Mouse (Mus musculus) CH12.LX (cell line): ENCODE measurements around the gene Mmp24. TPM values are rescaled to one million over a fixed set of nuclear protein-coding genes. Genes with fewer than 3 reads are reported as not detected.

Experiments used
- DNase-seq: peaks from one replicate; pipeline ENCODE4 v3.0.0-alpha.2; 2013; ENCODE audit errors: extremely low read depth
- H3K27ac ChIP-seq: 2 replicates; pipeline ENCODE4 v1.5.1; 2012; ENCODE audit warnings: low read depth, mild to moderate bottlenecking, control low read depth, moderate library complexity; ENCODE audit not compliant: insufficient read depth
- H3K27me3 ChIP-seq: replicated peaks from 2 replicates; pipeline ENCODE3; 2012; ENCODE audit warnings: inconsistent platforms
- H3K36me3 ChIP-seq, 2 experiments: replicated peaks in 1 of 2; 2 replicates each; pipeline versions ENCODE3 to v1.6.1; 2012; ENCODE audit warnings: inconsistent platforms in 1 of 2, low read length in 1 of 2, mild to moderate bottlenecking in 1 of 2, mixed read lengths in 1 of 2, moderate library complexity in 1 of 2; ENCODE audit not compliant: control insufficient read depth in 1 of 2, insufficient read depth in 1 of 2
- H3K4me1 ChIP-seq, 2 experiments: 2 replicates each; pipeline ENCODE4 v1.6.1; 2012; ENCODE audit warnings: inconsistent platforms in 1 of 2, moderate library complexity in 1 of 2; ENCODE audit not compliant: insufficient read depth in 2 of 2, control insufficient read depth in 1 of 2
- H3K4me2 ChIP-seq: 2 replicates; pipeline ENCODE4 v1.6.1; 2012; ENCODE audit warnings: low read depth, mild to moderate bottlenecking, control low read depth; ENCODE audit not compliant: poor library complexity, insufficient read depth, severe bottlenecking
- H3K4me3 ChIP-seq, 3 experiments: fragments of 150-350 bp in 1 of 3; sonication (generic) in 1 of 3; replicated peaks in 1 of 3; 2 replicates each; pipeline versions ENCODE3 to v1.5.1; 2011 to 2012; ENCODE audit warnings: low read depth in 2 of 3, low read length in 2 of 3, mild to moderate bottlenecking in 2 of 3, moderate library complexity in 2 of 3, control low read depth in 1 of 3, improper control_type of control experiment in 1 of 3, inconsistent platforms in 1 of 3, mixed read lengths in 1 of 3; ENCODE audit not compliant: poor library complexity in 1 of 3
- H3K79me2 ChIP-seq: replicated peaks from 2 replicates; pipeline ENCODE4 v1.6.1; 2012; ENCODE audit warnings: mild to moderate bottlenecking, moderate library complexity; ENCODE audit not compliant: control insufficient read depth, poor library complexity, insufficient read depth, severe bottlenecking; ENCODE audit errors: extremely low read depth
- H3K9ac ChIP-seq: 2 replicates; pipeline ENCODE4 v1.6.1; 2012; ENCODE audit warnings: low read depth, mild to moderate bottlenecking, control low read depth, moderate library complexity; ENCODE audit not compliant: insufficient read depth
- H3K9me3 ChIP-seq: replicated peaks from 2 replicates; pipeline ENCODE3; 2012; ENCODE audit warnings: low read length, inconsistent platforms, mixed read lengths
- CHD1 ChIP-seq: IDR thresholded peaks from 2 replicates; pipeline ENCODE4 v1.6.1; 2012; ENCODE audit warnings: low read depth, low read length, improper control_type of control experiment, inconsistent platforms
- CHD2 ChIP-seq: IDR thresholded peaks from 2 replicates; pipeline ENCODE4 v1.6.1; 2011; ENCODE audit warnings: low read length, improper control_type of control experiment
- JUND ChIP-seq: conservative IDR thresholded peaks from 2 replicates; pipeline ENCODE4 v1.6.1; 2011; ENCODE audit warnings: low read depth, low read length, improper control_type of control experiment
- KAT2A ChIP-seq: IDR thresholded peaks from 2 replicates; pipeline ENCODE4 v1.6.1; 2012; ENCODE audit warnings: low read length, improper control_type of control experiment, inconsistent platforms; ENCODE audit not compliant: insufficient replicate concordance
- MAZ ChIP-seq: IDR thresholded peaks from 2 replicates; pipeline ENCODE4 v1.6.1; 2012; ENCODE audit warnings: low read depth, mild to moderate bottlenecking, inconsistent platforms, low read length, improper control_type of control experiment, moderate library complexity
- MEF2A ChIP-seq: IDR thresholded peaks from 2 replicates; pipeline ENCODE4 v1.6.1; 2014; ENCODE audit warnings: low read depth, mild to moderate bottlenecking, inconsistent platforms, low read length, improper control_type of control experiment, borderline replicate concordance
- NELFE ChIP-seq: IDR thresholded peaks from 2 replicates; pipeline ENCODE4 v1.6.1; 2011; ENCODE audit warnings: low read depth, low read length, improper control_type of control experiment
- POLR2AphosphoS2 ChIP-seq: IDR thresholded peaks from 2 replicates; pipeline ENCODE4 v1.6.1; 2011; ENCODE audit warnings: low read depth, low read length, improper control_type of control experiment
- SIN3A ChIP-seq: IDR thresholded peaks from 2 replicates; pipeline ENCODE4 v1.6.1; 2012; ENCODE audit warnings: low read length, improper control_type of control experiment, inconsistent platforms
- SMC3 ChIP-seq: IDR thresholded peaks from 2 replicates; pipeline ENCODE4 v1.6.1; 2011; ENCODE audit warnings: low read depth, low read length, improper control_type of control experiment
- TBP ChIP-seq: conservative IDR thresholded peaks from 2 replicates; pipeline ENCODE4 v1.6.1; 2011; ENCODE audit warnings: low read depth, low read length, improper control_type of control experiment
- TCF12 ChIP-seq: IDR thresholded peaks from 2 replicates; pipeline ENCODE4 v1.6.1; 2014; ENCODE audit warnings: low read depth, mild to moderate bottlenecking, inconsistent platforms, low read length, improper control_type of control experiment
- ZMIZ1 ChIP-seq: IDR thresholded peaks from 2 replicates; pipeline ENCODE4 v1.6.1; 2012; ENCODE audit warnings: low read depth, mild to moderate bottlenecking, inconsistent platforms, low read length, improper control_type of control experiment
- dilution Hi-C: fragments of 300-500 bp; cut with MboI; formaldehyde crosslinking; loops from 2 replicates; pipeline ENCODE4 v1.14.3; 2020; ENCODE audit warnings: low sequenced_read_pairs; ENCODE audit not compliant: extremely low pct_unique_long_range_greater_than_20kb, extremely low pct_ligation_motif_present
- in situ Hi-C: fragments of 300-500 bp; cut with MboI; formaldehyde crosslinking; loops from 3 replicates; pipeline ENCODE4 v1.14.3; 2019; ENCODE audit warnings: low sequenced_read_pairs, low pct_ligation_motif_present, low pct_unique_long_range_greater_than_20kb, mixed read lengths
- polyA plus RNA-seq: library from polyadenylated mRNA; unstranded; fragments of >175 nt; gene quantifications from 2 replicates; pipeline ENCODE4 v1.2.1, GENCODE M21; 2012; ENCODE audit warnings: low read depth; ENCODE audit not compliant: insufficient read length
- total RNA-seq, 2 experiments: library from RNA; depleted of rRNA; stranded (reverse); fragments of 300-350 nt in 1 of 2; fragments of >200 nt in 1 of 2; gene quantifications; 2 replicates each; pipeline ENCODE4 v1.2.3; 2012 to 2014

Gene Mmp24
- total RNA-seq (2012; rRNA removed) (0.38 and 0.42 TPM in 2 replicates), total RNA-seq (2014; rRNA removed) (not detected in 2 replicates), polyA plus RNA-seq (0.07 TPM in 1 of 2 replicates, not detected in the other)

DNA sequence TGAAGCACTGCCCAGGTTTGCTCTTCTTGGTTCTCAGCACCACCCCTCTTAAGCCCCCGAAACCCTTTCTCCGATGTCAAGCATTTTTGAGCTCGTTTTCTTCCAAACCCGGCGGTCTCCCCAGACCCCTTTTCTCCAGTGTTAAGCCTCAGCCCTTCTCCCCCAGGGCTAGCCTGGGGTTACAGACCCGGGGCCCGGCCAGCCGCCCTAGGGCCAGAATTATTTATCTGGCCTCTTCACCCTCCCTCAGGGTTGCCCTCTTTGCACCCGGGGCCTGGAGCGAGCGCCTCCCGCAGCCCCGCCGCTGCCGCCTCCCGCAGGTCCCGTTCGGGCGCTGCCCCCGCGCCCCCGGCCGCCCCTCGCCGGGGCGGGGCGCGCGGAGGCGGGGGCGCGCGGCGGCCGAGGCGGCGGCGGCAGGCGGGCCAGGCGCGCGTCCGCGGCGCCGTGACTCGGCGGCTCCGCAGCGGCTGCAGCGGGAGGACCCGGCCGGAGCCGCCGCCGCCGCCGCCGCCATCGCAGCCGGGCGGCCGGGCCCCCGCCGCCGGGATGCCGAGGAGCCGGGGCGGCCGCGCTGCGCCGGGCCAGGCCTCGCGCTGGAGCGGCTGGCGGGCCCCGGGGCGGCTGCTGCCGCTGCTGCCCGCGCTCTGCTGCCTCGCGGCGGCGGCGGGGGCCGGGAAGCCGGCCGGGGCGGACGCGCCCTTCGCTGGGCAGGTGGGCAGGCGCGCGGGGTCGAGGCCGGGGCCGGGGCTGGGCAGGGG is at the start of gene Mmp24:
Gene Mmp24 (plus strand): TSS at position 416 of the 758 bp plus-strand sequence.
- Histone ChIP-seq H3K27me3 (peaks cover 73% of the 10 kb centered on the region), H3K4me3 (peak within 1 kb of the TSS in 1 of 3 experiments; percentile 6), H3K27ac (no peak within 1 kb of the TSS), H3K4me2 (peak within 1 kb of the TSS; percentile 85), H3K79me2 (no peaks in the 10 kb centered on the region), H3K4me1 (peaks cover 5 to 6% of the 10 kb centered on the region in 2 experiments), H3K36me3 (no peaks in the 10 kb centered on the region), H3K9me3 (peaks cover 5% of the 10 kb centered on the region)
- DNase-seq = no peak
- dilution Hi-C loops = no loop called here
- TF ChIP-seq MEF2A = no peak
- no peak for TF ChIP-seq TBP
- TF ChIP-seq NELFE = no peak
- no peak for TF ChIP-seq MAZ
- no peak for TF ChIP-seq ZMIZ1
- no peak for TF ChIP-seq POLR2AphosphoS2
- no peak for TF ChIP-seq TCF12
- no peak for TF ChIP-seq CHD1
- TF ChIP-seq, all 38 proteins: peak for 0
- H3K9ac ChIP-seq = no peak within 1 kb of the TSS
- in situ Hi-C loops = loop anchor here (25.0 kb wide), 1 partner anchor 263 kb away; the partner anchor contains the start of genes Acss2 and Ggt7

- in situ Hi-C loops = no loop called here
- Histone ChIP-seq H3K36me3 (peaks cover 17 to 56% of the 10 kb centered on the region in 2 experiments), H3K27ac (no peak overlapping the region), H3K4me1 (peaks cover 14 to 24% of the 10 kb centered on the region in 2 experiments), H3K27me3 (no peaks in the 10 kb centered on the region), H3K9me3 (no peaks in the 10 kb centered on the region), H3K9ac (no peak overlapping the region), H3K4me3 (no peak overlapping the region), H3K4me2 (no peak overlapping the region), H3K79me2 (peaks cover 4% of the 10 kb centered on the region)
- no peak for DNase-seq
- dilution Hi-C loops = no loop called here
- TF ChIP-seq SIN3A = no peak
- TF ChIP-seq KAT2A = no peak
- no peak for TF ChIP-seq CHD2
- no peak for TF ChIP-seq JUND
- no peak for TF ChIP-seq SMC3
- TF ChIP-seq TCF12 = no peak
These were observed 48.8 kb upstream of the Mmp24 start for GRCm38 (mm10) chr2:155726302-155726701.
